In genomic region chr11:18897921-18898646, GRCm38 (mm10) we compare ENCODE assay signal across 10 mouse cellular contexts.
A peak's percentile ranks its signal among the peaks of the same experiment; 100 is the strongest.
DNase-seq lines count a peak whose midpoint lies in the region; ATAC-seq lines count a peak whose summit lies in the region.
"Had no signal": no experiment of that assay in that cellular context is flagged by ENCODE, and none has a peak within 500 bp of the region (broad histone marks: within the 10 kb centered on the region; RNA-seq: fewer than 3 reads in every experiment).

No protein-coding gene starts in this region.

- H3K27ac ChIP-seq in liver, embryonic 11.5 days (ENCODE audit: low read depth, low read length), result no peak overlapping the region
- H3K27ac ChIP-seq: liver, embryonic 14.5 days had no signal

- DNase-seq in heart, adult 11 months, result peak; percentile 77
- no peak for DNase-seq in heart, postnatal 36 days
- peak; percentile 41 for DNase-seq in liver
- no peak for DNase-seq in liver, embryonic 11.5 days (ENCODE audit: low spot score)
- peak; percentile 32 for DNase-seq in adipocyte (ENCODE audit: low spot score)
- peak; percentile 48 for DNase-seq in lung, postnatal 36 days
- no peak for DNase-seq in frontal cortex, postnatal 14 days (ENCODE audit: low spot score in 2 of 2)
- DNase-seq in frontal cortex, postnatal 36 days (ENCODE audit: low spot score in 2 of 2), result no peak
- DNase-seq: adrenal gland, adult 8-10 months had no signal

- H3K36me3 ChIP-seq in liver, embryonic 11.5 days (ENCODE audit: control insufficient read depth, insufficient read depth, low read length), result no peaks in the 10 kb centered on the region

- WGBS in liver, embryonic 11.5 days, result 40% methylated on average over 7 of the region's 7 CpGs

- H3K9ac ChIP-seq in liver, embryonic 11.5 days (ENCODE audit: low read depth, low read length), result no peak overlapping the region
- H3K9ac ChIP-seq: liver, embryonic 14.5 days had no signal

- H3K4me2 ChIP-seq in liver, embryonic 11.5 days, result no peak overlapping the region

- ATAC-seq in liver, embryonic 11.5 days (replicated peaks; ENCODE audit: low FRiP score), result no peak

- H3K4me1 ChIP-seq in liver, embryonic 11.5 days (replicated peaks; ENCODE audit: control insufficient read depth, insufficient read depth, low read length), result peaks cover 14% of the 10 kb centered on the region

- H3K27me3 ChIP-seq in liver, embryonic 11.5 days (replicated peaks; ENCODE audit: control insufficient read depth, insufficient read depth, low read length), result no peaks in the 10 kb centered on the region

- no peaks in the 10 kb centered on the region for H3K9me3 ChIP-seq in liver, embryonic 11.5 days (ENCODE audit: control insufficient read depth, low read length)

- intact Hi-C loops in heart, postnatal 36 days (cut with DNase I), result loop anchor here (5.0 kb wide), 1 partner anchor 44 kb away; no protein-coding TSS in a partner anchor

- no peak overlapping the region for H3K4me3 ChIP-seq in liver, embryonic 11.5 days (ENCODE audit: low read depth, low read length)

Comparison
In these comparisons a context has a peak if more than half of its experiments do, and no peak if none do; other contexts are left out.
1. DNase-seq: peak in heart, adult 11 months (single experiment), liver (single experiment), adipocyte (single experiment) and lung, postnatal 36 days (single experiment); none in heart, postnatal 36 days (0 of 2), liver, embryonic 11.5 days (single experiment), frontal cortex, postnatal 14 days (0 of 2) and frontal cortex, postnatal 36 days (0 of 2).